Mouse (Mus musculus) liver, embryonic 16.5 days (tissue): Measurements from ENCODE around the gene Meox1. TPM values are rescaled to one million over a fixed set of nuclear protein-coding genes. Genes with fewer than 3 reads are reported as not detected.
A peak's percentile ranks its signal among the peaks of the same experiment; 100 is the strongest.

Experiments
- ATAC-seq: fragments of 200-750 bp; cut with Nextera tagmentation; 2 replicates; pipeline ENCODE4 v1.8.0; 2017; ENCODE audit warnings: low read depth, mild to moderate bottlenecking, moderate number of reproducible peaks, moderate library complexity
- H3K27ac ChIP-seq: fragments of 300-500 bp; sonication (generic); 2 replicates; pipeline ENCODE4 v1.5.1; 2014; ENCODE audit warnings: mild to moderate bottlenecking, low read length
- H3K27me3 ChIP-seq: fragments of 300-500 bp; sonication (generic); 2 replicates; pipeline ENCODE4 v1.6.1; 2014; ENCODE audit warnings: low read depth, low read length, mixed read lengths; ENCODE audit not compliant: control insufficient read depth, insufficient read depth
- H3K36me3 ChIP-seq: fragments of 300-500 bp; sonication (generic); 2 replicates; pipeline ENCODE4 v1.6.1; 2014; ENCODE audit warnings: mild to moderate bottlenecking; ENCODE audit not compliant: control insufficient read depth, insufficient read depth
- H3K4me1 ChIP-seq: fragments of 300-500 bp; sonication (generic); 2 replicates; pipeline ENCODE4 v1.6.1; 2014; ENCODE audit warnings: low read depth, low read length, mixed read lengths; ENCODE audit not compliant: control insufficient read depth
- H3K4me2 ChIP-seq: fragments of 300-500 bp; sonication (generic); 2 replicates; pipeline ENCODE4 v1.6.1; 2014; ENCODE audit warnings: low read depth, low read length, mixed read lengths
- H3K4me3 ChIP-seq: fragments of 300-500 bp; sonication (generic); 2 replicates; pipeline ENCODE4 v1.5.1; 2014; ENCODE audit warnings: low read depth, mild to moderate bottlenecking, low read length
- H3K9ac ChIP-seq: fragments of 300-500 bp; sonication (generic); 2 replicates; pipeline ENCODE4 v1.6.1; 2014; ENCODE audit warnings: low read depth, low read length
- H3K9me3 ChIP-seq: fragments of 300-500 bp; sonication (generic); replicated peaks from 2 replicates; pipeline ENCODE4 v1.6.1; 2016; ENCODE audit warnings: low read length; ENCODE audit not compliant: control insufficient read depth
- WGBS: fragments of 180-500 bp; shearing (Covaris S2); extraction: QIAGEN DNeasy Blood & Tissue Kit; methylation state at CpG from one replicate; pipeline ENCODE4 v1.1.7; 2014; ENCODE audit not compliant: insufficient replicate concordance; 5-methylcytosine and 5-hydroxymethylcytosine counted together
- polyA plus RNA-seq: library from polyadenylated mRNA; unstranded; fragments of >200 nt; fragmentation: Nextera tagmentation; extraction: Ambion mirVana; gene quantifications from 2 replicates; pipeline ENCODE4 v1.2.1, GENCODE M21; 2015

Meox1 gene
- polyA plus RNA-seq, 1 experiment from 2014 or later, result 0.47 TPM

- H3K4me2 ChIP-seq, result no peak overlapping the region; the same call in 1 of the 2 replicates
Observed at GRCm38 (mm10) chr11:101878696-101879095, 15.5 kb downstream of the Meox1 start.

DNA sequence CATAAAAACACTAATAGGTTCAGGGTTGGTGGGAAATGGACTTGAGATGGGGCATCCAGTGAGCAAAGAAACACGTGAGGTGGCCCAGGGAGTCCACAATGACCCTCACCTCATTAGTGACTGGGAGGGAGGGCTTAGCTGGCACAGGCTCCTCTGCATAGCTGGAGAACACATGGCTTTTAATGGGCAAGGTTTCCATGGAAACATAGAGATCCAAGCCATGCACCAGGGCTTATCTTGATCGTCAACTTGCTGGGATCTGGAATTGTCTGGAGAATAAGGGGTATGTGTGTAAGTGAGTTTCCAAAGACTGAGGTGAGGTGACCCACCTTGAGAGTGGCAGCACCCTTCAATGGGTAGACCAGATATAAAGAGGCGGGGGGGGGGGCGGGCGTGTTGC is 19.2 kb downstream of the Meox1 start:
- Histone ChIP-seq H3K4me1 (no peaks in the 10 kb centered on the region; the same call in 1 of the 2 replicates), H3K27ac (no peak overlapping the region), H3K4me3 (no peak overlapping the region), H3K4me2 (no peak overlapping the region), H3K9ac (no peak overlapping the region), H3K9me3 (no peaks in the 10 kb centered on the region), H3K36me3 (no peaks in the 10 kb centered on the region), H3K27me3 (no peaks in the 10 kb centered on the region; the same call in 1 of the 2 replicates)
- ATAC-seq, result no peak
- WGBS, result 62% methylated on average over 5 of the region's 5 CpGs

More at GRCm38 (mm10) chr11:101878696-101879095, 15.5 kb downstream of the Meox1 start:
- no peak overlapping the region for H3K9ac ChIP-seq
- WGBS, result 24% methylated on average over 6 of the region's 6 CpGs
- H3K4me1 ChIP-seq, result peaks cover 3% of the 10 kb centered on the region
- H3K9me3 ChIP-seq, result no peaks in the 10 kb centered on the region
- no peak overlapping the region for H3K4me3 ChIP-seq
- H3K36me3 ChIP-seq, result no peaks in the 10 kb centered on the region
- no peak overlapping the region for H3K27ac ChIP-seq
- peak; percentile 80 for ATAC-seq
- H3K27me3 ChIP-seq, result peaks cover 6% of the 10 kb centered on the region

GRCm38 (mm10) chr11:101873909-101874308 is 20.3 kb downstream of the Meox1 start:
- Histone ChIP-seq H3K4me3 (no peak overlapping the region), H3K9ac (no peak overlapping the region), H3K4me2 (no peak overlapping the region), H3K4me1 (no peaks in the 10 kb centered on the region; the same call in 1 of the 2 replicates), H3K27me3 (no peaks in the 10 kb centered on the region; the same call in 1 of the 2 replicates), H3K9me3 (no peaks in the 10 kb centered on the region), H3K27ac (no peak overlapping the region), H3K36me3 (no peaks in the 10 kb centered on the region)
- WGBS, result 49% methylated on average over 8 of the region's 8 CpGs
- no peak for ATAC-seq

DNA sequence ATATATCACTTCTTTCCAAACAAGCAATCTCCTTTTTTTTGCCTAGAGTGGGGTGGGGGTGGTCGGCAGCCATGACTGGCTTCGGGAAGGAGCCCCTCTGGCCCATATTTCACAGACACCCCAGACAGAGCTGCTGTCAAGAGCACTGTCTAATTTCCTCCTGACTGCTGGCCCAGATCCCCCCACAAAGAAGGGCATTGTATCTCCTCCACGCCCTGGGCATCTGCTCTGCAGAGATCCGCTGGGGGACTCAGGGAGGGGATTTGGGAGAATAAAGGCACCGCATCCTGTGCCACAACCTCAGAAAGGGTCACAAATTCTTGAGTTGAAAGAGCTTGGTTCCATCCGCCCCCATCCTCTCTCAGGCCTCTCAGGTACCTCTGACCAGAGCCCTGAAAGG is 22.7 kb downstream of the Meox1 start:
- no peaks in the 10 kb centered on the region; the same call in 1 of the 2 replicates for H3K4me1 ChIP-seq
- no peak overlapping the region for H3K4me2 ChIP-seq
- no peak overlapping the region for H3K27ac ChIP-seq
- no peaks in the 10 kb centered on the region for H3K27me3 ChIP-seq
- H3K9me3 ChIP-seq, result no peaks in the 10 kb centered on the region
- no peak overlapping the region for H3K9ac ChIP-seq
- no peaks in the 10 kb centered on the region for H3K36me3 ChIP-seq
- H3K4me3 ChIP-seq, result no peak overlapping the region
- whole genome bisulfite sequencing, result 45% methylated on average over 6 of the region's 6 CpGs
- no peak for ATAC-seq

GRCm38 (mm10) chr11:101870067-101870765 is 24.0 kb downstream of the Meox1 start:
- no peak overlapping the region for H3K9ac ChIP-seq
- H3K27me3 ChIP-seq, result no peaks in the 10 kb centered on the region
- 23% methylated on average over 18 of the region's 18 CpGs for WGBS
- no peak overlapping the region for H3K4me3 ChIP-seq
- no peaks in the 10 kb centered on the region; the same call in 1 of the 2 replicates for H3K4me1 ChIP-seq
- no peaks in the 10 kb centered on the region for H3K9me3 ChIP-seq
- no peak overlapping the region for H3K4me2 ChIP-seq
- no peak for ATAC-seq
- no peak overlapping the region for H3K27ac ChIP-seq
- no peaks in the 10 kb centered on the region for H3K36me3 ChIP-seq

- no peaks in the 10 kb centered on the region for H3K9me3 ChIP-seq
- no peak for ATAC-seq
- no peaks in the 10 kb centered on the region for H3K27me3 ChIP-seq
- H3K4me2 ChIP-seq, result no peak overlapping the region
- no peak overlapping the region for H3K4me3 ChIP-seq
- no peak overlapping the region for H3K27ac ChIP-seq
- no peaks in the 10 kb centered on the region for H3K4me1 ChIP-seq
- no peak overlapping the region for H3K9ac ChIP-seq
- 53% methylated on average over 12 of the region's 12 CpGs for WGBS
- H3K36me3 ChIP-seq, result no peaks in the 10 kb centered on the region
Observed at GRCm38 (mm10) chr11:101867513-101868052, 26.6 kb downstream of the Meox1 start.

- H3K9ac ChIP-seq, result no peak overlapping the region
- no peaks in the 10 kb centered on the region for H3K27me3 ChIP-seq
- no peak overlapping the region for H3K27ac ChIP-seq
- no peaks in the 10 kb centered on the region for H3K36me3 ChIP-seq
- H3K4me3 ChIP-seq, result no peak overlapping the region
- no peak for ATAC-seq
- no peaks in the 10 kb centered on the region for H3K4me1 ChIP-seq
- 34% methylated on average over 5 of the region's 5 CpGs for WGBS
- no peak overlapping the region for H3K4me2 ChIP-seq
- no peaks in the 10 kb centered on the region for H3K9me3 ChIP-seq
Observed at GRCm38 (mm10) chr11:101858742-101859141, 35.4 kb downstream of the Meox1 start.

DNA sequence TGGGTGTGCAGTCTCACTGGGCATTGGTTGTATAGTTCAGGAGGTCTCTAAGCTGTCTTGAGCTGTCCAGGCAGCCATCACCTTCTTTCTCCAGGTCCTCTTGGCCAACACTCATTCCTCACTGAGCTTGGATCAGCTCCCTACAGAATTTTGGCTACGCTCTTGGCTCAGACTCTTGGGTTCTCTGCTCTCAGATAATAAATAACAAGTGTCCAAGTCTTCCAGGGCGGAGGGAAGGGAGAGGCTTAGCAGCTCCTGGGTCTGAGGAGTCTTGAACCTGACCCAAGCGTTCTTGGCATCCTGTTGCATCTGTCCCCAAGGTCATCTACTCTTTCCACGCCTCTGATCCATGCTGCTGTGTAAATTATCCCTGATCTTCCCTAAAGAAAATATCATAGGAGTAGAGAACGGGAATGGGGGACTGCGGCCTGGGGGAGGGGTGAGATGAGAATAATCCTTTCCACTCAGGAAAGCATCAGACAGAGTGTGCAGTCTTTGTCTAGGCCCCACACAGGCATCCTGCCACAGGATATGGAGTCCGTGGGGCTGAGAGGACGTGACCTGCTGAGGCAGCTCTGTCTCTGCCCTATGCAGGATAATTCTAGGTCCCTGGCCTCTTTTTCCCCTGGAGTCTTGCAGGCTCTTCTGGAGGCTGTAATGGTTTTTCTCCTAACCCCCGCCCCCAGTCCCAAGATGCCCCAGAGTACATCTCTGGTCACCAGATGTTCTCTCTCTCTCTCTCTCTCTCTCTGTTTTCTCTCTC is 38.0 kb downstream of the Meox1 start:
- WGBS, result 46% methylated on average over 9 of the region's 9 CpGs
- H3K36me3 ChIP-seq, result no peaks in the 10 kb centered on the region
- H3K27ac ChIP-seq, result no peak overlapping the region
- no peak for ATAC-seq
- no peaks in the 10 kb centered on the region for H3K9me3 ChIP-seq
- H3K4me2 ChIP-seq, result no peak overlapping the region
- no peak overlapping the region for H3K4me3 ChIP-seq
- H3K27me3 ChIP-seq, result no peaks in the 10 kb centered on the region
- H3K9ac ChIP-seq, result no peak overlapping the region
- no peaks in the 10 kb centered on the region for H3K4me1 ChIP-seq

GRCm38 (mm10) chr11:101851042-101851441 is 43.1 kb downstream of the Meox1 start:
- H3K27me3 ChIP-seq, result no peaks in the 10 kb centered on the region
- H3K9ac ChIP-seq, result no peak overlapping the region
- no peaks in the 10 kb centered on the region for H3K4me1 ChIP-seq
- ATAC-seq, result no peak
- WGBS, result 53% methylated on average over 7 of the region's 7 CpGs
- no peak overlapping the region for H3K4me2 ChIP-seq
- no peak overlapping the region for H3K4me3 ChIP-seq
- no peak overlapping the region for H3K27ac ChIP-seq
- H3K36me3 ChIP-seq, result no peaks in the 10 kb centered on the region
- H3K9me3 ChIP-seq, result no peaks in the 10 kb centered on the region
